Mouse (Mus musculus): ENCODE results near the gene Lrrc8d.

- TF ChIP-seq POLR2AphosphoS2 (IDR thresholded peaks at IDR 0.05; ENCODE audit: insufficient read length, low read depth) = no peak
- TF ChIP-seq E2F4 (IDR thresholded peaks at IDR 0.05; ENCODE audit: insufficient read depth) = no peak
- TF ChIP-seq POLR2A (IDR thresholded peaks at IDR 0.05; ENCODE audit: insufficient read length, low read depth) = no peak
- no peak for TF ChIP-seq SRF (IDR thresholded peaks at IDR 0.05; ENCODE audit: control insufficient read depth, insufficient read length, low read depth)
- no peak for TF ChIP-seq USF1 (IDR thresholded peaks at IDR 0.05; ENCODE audit: low read depth)
- TF ChIP-seq MAX (IDR thresholded peaks at IDR 0.05; ENCODE audit: low read depth) = no peak
- no peak for TF ChIP-seq TCF3 (IDR thresholded peaks at IDR 0.05; ENCODE audit: insufficient read length, low read depth)
- TF ChIP-seq REST (IDR thresholded peaks at IDR 0.05; ENCODE audit: insufficient read depth, insufficient read length) = no peak
- TF ChIP-seq MYOD1 (IDR thresholded peaks at IDR 0.05; ENCODE audit: control insufficient read depth in 1 of 3, insufficient read length in 2 of 3, low read depth in 2 of 3) = no peak
- no peak for TF ChIP-seq MYOG (IDR thresholded peaks at IDR 0.05; ENCODE audit: control insufficient read depth in 1 of 3, insufficient read depth in 1 of 3, insufficient read length in 2 of 3, low read depth in 2 of 3)
- TF ChIP-seq TCF12 (IDR thresholded peaks at IDR 0.05; ENCODE audit: insufficient read depth, poor library complexity, severe bottlenecking) = no peak
- no peak for TF ChIP-seq CEBPB (IDR thresholded peaks at IDR 0.05; ENCODE audit: insufficient read depth, poor library complexity, severe bottlenecking)
Measured at GRCm38 (mm10) chr5:105661894-105662293, 37.9 kb upstream of the Lrrc8d start.

Measured in myocyte (in vitro differentiated cells).